Mouse (Mus musculus): ENCODE data around the gene Kcnip2. TPM values are rescaled to one million over a fixed set of nuclear protein-coding genes. Genes with fewer than 3 reads are reported as not detected.

Gene Kcnip2
- polyA plus RNA-seq (2015; fragmentation: Nextera tagmentation; extraction: Ambion mirVana): 1.7 and 1.9 TPM in 2 replicates

DNA sequence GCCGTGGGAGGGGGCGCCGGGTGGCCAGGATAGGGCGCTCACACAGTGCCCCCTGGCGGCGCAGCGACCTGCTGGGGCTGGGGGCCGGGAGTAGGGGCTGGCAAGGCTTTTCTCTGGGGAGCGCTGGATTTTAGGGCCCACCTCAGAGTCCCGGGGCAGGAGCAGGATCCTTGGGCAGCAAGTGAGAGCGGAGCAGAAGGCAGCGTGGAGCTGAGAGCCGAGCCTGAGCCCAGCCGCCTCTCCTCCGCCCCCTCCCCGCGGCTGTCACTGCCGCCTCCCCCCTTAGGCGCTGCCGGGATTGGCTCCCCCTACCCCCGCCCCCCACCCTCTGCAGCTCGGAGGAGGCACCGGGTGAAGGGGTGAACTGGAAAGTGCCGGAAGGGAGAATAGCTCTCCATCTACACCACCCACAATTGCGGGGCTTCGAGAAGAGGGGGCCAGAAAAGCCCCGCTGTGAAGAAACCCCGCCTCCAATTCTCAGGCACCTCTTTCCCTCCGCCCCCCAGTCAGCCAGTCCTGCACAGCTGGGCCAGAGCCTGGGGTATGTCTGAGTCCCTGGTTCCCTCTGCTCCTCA, at the start of gene Kcnip2:
Kcnip2 (minus strand) TSS at position 231 of the 575 bp plus-strand sequence.
- H3K4me1 ChIP-seq (replicated peaks; ENCODE audit: control insufficient read depth, insufficient read depth, low read length): peaks cover 48% of the 10 kb centered on the region
- peak within 1 kb of the TSS; percentile 59 for H3K9ac ChIP-seq (ENCODE audit: low read length)
- H3K4me3 ChIP-seq (ENCODE audit: low read length): peak within 1 kb of the TSS; percentile 44
- no peaks in the 10 kb centered on the region for H3K27me3 ChIP-seq (ENCODE audit: control insufficient read depth, insufficient read depth, low read depth, low read length)
- ATAC-seq (ENCODE audit: low read depth): peak; percentile 65
- peak within 1 kb of the TSS; percentile 77 for H3K27ac ChIP-seq (ENCODE audit: low read length)
- H3K9me3 ChIP-seq (ENCODE audit: control insufficient read depth, low read length): no peaks in the 10 kb centered on the region
- peak within 1 kb of the TSS; percentile 73 for H3K4me2 ChIP-seq (ENCODE audit: low read depth, low read length)
- no peaks in the 10 kb centered on the region for H3K36me3 ChIP-seq (ENCODE audit: control insufficient read depth, insufficient read depth, low read length)
- under 1% methylated on average over 28 of the region's 29 CpGs for WGBS

DNA sequence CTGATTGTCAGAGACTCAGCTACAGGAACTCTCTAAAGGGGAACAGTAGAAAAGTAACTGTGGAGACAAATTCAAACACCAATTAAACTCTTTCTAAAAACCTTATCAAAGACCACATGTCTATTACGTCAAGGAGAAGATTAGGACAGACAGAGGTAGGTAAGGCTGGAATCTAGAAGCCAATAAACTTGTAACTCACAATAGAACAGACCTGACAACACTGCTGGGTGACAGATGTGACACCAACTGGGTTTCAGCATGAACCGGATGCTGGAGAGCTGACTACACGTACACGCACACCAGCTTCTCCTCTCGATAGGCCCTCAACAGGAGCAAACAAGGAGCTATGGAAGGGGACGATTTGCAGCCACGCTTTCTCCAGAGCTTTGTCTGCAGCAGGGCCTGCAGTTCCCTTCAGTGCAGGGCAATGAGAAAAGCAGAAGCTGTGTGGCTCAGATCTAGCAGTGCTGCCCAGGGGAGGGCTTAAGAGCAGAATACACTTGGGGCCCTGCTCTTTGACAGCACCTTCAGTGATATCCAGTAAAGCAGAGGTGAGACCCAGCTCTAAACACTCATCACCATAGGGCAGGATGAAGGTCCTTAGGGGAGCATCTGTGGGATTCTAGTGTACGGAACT, 39.5 kb upstream of the Kcnip2 start:
- 44% methylated on average over 8 of the region's 8 CpGs for WGBS
- no peak overlapping the region for H3K9ac ChIP-seq (ENCODE audit: low read length)
- H3K9me3 ChIP-seq (ENCODE audit: control insufficient read depth, low read length): no peaks in the 10 kb centered on the region
- H3K4me3 ChIP-seq (ENCODE audit: low read length): no peak overlapping the region
- no peak overlapping the region for H3K27ac ChIP-seq (ENCODE audit: low read length)
- no peaks in the 10 kb centered on the region for H3K4me1 ChIP-seq (replicated peaks; ENCODE audit: control insufficient read depth, insufficient read depth, low read length)
- no peak overlapping the region for H3K4me2 ChIP-seq (ENCODE audit: low read depth, low read length)
- no peaks in the 10 kb centered on the region for H3K36me3 ChIP-seq (ENCODE audit: control insufficient read depth, insufficient read depth, low read length)
- H3K27me3 ChIP-seq (ENCODE audit: control insufficient read depth, insufficient read depth, low read depth, low read length): no peaks in the 10 kb centered on the region
- ATAC-seq (ENCODE audit: low read depth): no peak

DNA sequence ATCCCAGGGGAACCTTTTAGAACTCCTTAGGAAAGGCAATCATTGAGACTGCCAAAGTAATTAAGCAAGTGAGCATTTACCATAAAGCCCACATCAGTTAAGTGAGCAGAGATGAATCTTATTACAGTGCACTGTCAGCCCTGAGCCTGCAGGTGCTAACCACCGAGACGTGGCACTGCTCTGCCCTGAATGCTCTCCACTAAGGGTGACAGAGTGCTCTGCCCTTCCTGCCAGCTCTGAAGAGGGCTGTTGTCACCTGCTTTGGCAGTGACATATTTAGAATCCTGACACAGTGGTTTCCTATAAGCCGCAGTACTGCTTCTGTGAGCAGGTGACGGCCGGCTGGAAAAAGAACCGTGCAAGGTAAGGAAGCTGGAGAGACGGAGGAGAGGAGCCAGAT, 38.7 kb upstream of the Kcnip2 start:
- no peak overlapping the region for H3K4me3 ChIP-seq (ENCODE audit: low read length)
- no peak for ATAC-seq (ENCODE audit: low read depth)
- 69% methylated on average over 7 of the region's 7 CpGs for WGBS

DNA sequence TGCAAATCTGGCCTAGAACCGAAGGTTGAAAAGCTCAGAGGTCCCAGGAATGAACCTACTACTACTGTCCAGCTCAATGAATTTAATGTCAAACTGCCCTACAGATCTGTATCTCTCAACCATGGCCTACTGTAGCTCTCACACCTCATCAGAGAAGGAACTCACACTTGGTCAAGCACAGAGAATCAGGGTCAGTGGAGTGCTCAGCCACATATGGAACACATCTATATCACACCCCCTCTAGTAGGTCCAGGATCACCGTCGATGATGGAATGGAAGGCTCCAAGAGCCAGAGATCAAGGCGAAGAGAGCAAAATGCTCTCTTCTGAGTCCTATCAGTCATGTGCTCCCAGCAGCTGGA, 31.9 kb upstream of the Kcnip2 start:
- Histone ChIP-seq H3K4me2 (ENCODE audit: low read depth, low read length) (no peak overlapping the region), H3K4me1 (replicated peaks; ENCODE audit: control insufficient read depth, insufficient read depth, low read length) (no peaks in the 10 kb centered on the region; the same call in 1 of the 2 replicates), H3K27me3 (ENCODE audit: control insufficient read depth, insufficient read depth, low read depth, low read length) (no peaks in the 10 kb centered on the region), H3K9me3 (ENCODE audit: control insufficient read depth, low read length) (no peaks in the 10 kb centered on the region), H3K27ac (ENCODE audit: low read length) (no peak overlapping the region), H3K9ac (ENCODE audit: low read length) (no peak overlapping the region), H3K36me3 (ENCODE audit: control insufficient read depth, insufficient read depth, low read length) (no peaks in the 10 kb centered on the region; the same call in 1 of the 2 replicates), H3K4me3 (ENCODE audit: low read length) (no peak overlapping the region)
- 63% methylated on average over 4 of the region's 4 CpGs for WGBS
- ATAC-seq (ENCODE audit: low read depth): peak; percentile 41; the same call in 1 of the 2 replicates

More for the DNA sequence above, 38.7 kb upstream of the Kcnip2 start:
- no peak overlapping the region for H3K27ac ChIP-seq (ENCODE audit: low read length)
- H3K4me2 ChIP-seq (ENCODE audit: low read depth, low read length): no peak overlapping the region
- no peaks in the 10 kb centered on the region for H3K4me1 ChIP-seq (replicated peaks; ENCODE audit: control insufficient read depth, insufficient read depth, low read length)
- no peaks in the 10 kb centered on the region for H3K27me3 ChIP-seq (ENCODE audit: control insufficient read depth, insufficient read depth, low read depth, low read length)
- H3K9me3 ChIP-seq (ENCODE audit: control insufficient read depth, low read length): no peaks in the 10 kb centered on the region
- H3K36me3 ChIP-seq (ENCODE audit: control insufficient read depth, insufficient read depth, low read length): no peaks in the 10 kb centered on the region
- no peak overlapping the region for H3K9ac ChIP-seq (ENCODE audit: low read length)

DNA sequence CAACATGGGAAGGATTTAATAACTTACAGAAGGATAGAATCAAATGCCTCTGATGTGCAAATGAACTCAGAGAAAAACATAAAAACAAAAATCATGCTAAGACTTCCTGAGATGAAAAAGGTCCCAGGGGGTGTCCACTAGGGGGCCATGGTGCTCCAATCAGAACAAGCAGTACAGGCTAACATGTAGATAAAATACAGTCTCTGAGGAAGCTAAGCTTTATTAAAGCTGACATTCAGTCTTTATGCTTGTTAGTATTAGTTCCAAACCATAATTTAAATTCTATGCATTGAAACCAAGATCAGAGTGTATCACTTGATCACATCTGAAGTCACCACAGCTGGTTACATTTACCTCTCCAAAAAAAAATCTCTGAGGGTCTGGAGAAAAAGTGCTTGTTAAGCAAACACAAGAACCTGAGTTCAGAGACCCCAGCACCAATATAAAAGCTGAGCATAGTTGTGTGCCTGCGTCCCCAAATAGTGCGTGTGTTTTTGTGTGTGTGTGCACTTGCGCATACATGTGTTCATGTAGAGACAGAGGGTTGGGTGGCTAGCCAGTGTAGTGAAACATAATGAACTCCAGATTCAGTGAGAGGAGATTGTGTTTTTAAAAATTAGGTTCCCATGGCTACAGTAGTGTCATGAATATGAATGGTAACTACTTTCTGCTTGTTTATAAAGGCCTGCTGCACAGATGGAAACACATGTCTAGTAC, 31.3 kb upstream of the Kcnip2 start:
- no peak overlapping the region for H3K4me2 ChIP-seq (ENCODE audit: low read depth, low read length)
- no peak overlapping the region for H3K9ac ChIP-seq (ENCODE audit: low read length)

DNA sequence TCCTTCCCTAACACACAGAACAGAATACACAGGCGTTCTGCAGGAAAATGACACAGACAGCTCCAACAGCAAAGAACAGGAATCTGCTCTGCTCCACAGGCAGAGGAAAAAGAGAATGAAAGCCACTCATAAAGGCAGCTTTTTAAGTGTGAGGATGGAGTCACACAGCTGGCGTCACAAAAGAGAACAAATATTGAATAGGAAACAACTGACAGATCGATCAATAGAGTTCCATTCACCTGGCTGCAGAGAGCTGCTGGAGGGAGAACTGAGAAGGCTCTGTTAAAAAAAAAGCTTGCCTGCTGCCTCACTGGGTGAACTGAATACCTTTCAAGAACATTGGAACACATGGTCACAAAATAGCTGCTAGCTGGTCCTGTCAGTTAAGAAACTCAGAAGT, 28.3 kb upstream of the Kcnip2 start:
- no peak overlapping the region for H3K27ac ChIP-seq (ENCODE audit: low read length)
- 71% methylated on average over 3 of the region's 3 CpGs for WGBS
- ATAC-seq (ENCODE audit: low read depth): no peak

More for the DNA sequence above, 31.3 kb upstream of the Kcnip2 start:
- H3K9me3 ChIP-seq (ENCODE audit: control insufficient read depth, low read length): no peaks in the 10 kb centered on the region
- no peaks in the 10 kb centered on the region for H3K27me3 ChIP-seq (ENCODE audit: control insufficient read depth, insufficient read depth, low read depth, low read length)
- WGBS: 95% methylated on average over 3 of the region's 3 CpGs
- H3K4me1 ChIP-seq (replicated peaks; ENCODE audit: control insufficient read depth, insufficient read depth, low read length): no peaks in the 10 kb centered on the region; the same call in 1 of the 2 replicates
- 0 out of 2 replicates have a peak, but pooled peaks have one; percentile 34 for ATAC-seq (ENCODE audit: low read depth)
- H3K27ac ChIP-seq (ENCODE audit: low read length): no peak overlapping the region
- H3K4me3 ChIP-seq (ENCODE audit: low read length): no peak overlapping the region
- no peaks in the 10 kb centered on the region; the same call in 1 of the 2 replicates for H3K36me3 ChIP-seq (ENCODE audit: control insufficient read depth, insufficient read depth, low read length)

DNA sequence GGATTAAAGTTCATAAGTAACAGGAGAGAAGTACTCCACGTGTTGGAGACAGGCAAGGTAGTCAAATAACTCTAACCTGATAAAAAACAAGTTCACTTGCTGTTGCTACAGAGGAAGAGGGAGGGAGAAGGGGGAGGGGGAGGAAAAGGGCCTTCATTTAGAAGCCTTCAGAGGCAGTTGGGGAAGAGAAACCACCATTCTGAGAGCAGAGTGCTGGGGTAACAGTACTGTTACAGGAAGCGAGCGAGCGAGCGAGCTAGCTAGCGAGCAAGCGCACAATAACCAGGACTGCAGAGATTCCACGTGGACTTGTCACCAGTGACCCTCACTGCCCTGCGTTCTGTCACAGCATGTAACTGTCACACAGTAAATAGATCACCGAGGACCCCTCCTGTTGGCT, 27.6 kb upstream of the Kcnip2 start:
- Histone ChIP-seq H3K9me3 (ENCODE audit: control insufficient read depth, low read length) (no peaks in the 10 kb centered on the region), H3K27ac (ENCODE audit: low read length) (no peak overlapping the region), H3K36me3 (ENCODE audit: control insufficient read depth, insufficient read depth, low read length) (peaks cover 2% of the 10 kb centered on the region; the same call in 1 of the 2 replicates), H3K9ac (ENCODE audit: low read length) (no peak overlapping the region), H3K27me3 (ENCODE audit: control insufficient read depth, insufficient read depth, low read depth, low read length) (no peaks in the 10 kb centered on the region), H3K4me3 (ENCODE audit: low read length) (no peak overlapping the region), H3K4me2 (ENCODE audit: low read depth, low read length) (no peak overlapping the region), H3K4me1 (replicated peaks; ENCODE audit: control insufficient read depth, insufficient read depth, low read length) (no peaks in the 10 kb centered on the region; the same call in 1 of the 2 replicates)
- WGBS: 33% methylated on average over 10 of the region's 10 CpGs
- no peak for ATAC-seq (ENCODE audit: low read depth)

More for the DNA sequence above, 28.3 kb upstream of the Kcnip2 start:
- no peak overlapping the region for H3K4me3 ChIP-seq (ENCODE audit: low read length)
- H3K36me3 ChIP-seq (ENCODE audit: control insufficient read depth, insufficient read depth, low read length): peaks cover 2% of the 10 kb centered on the region; the same call in 1 of the 2 replicates
- H3K4me2 ChIP-seq (ENCODE audit: low read depth, low read length): no peak overlapping the region
- no peaks in the 10 kb centered on the region for H3K9me3 ChIP-seq (ENCODE audit: control insufficient read depth, low read length)
- no peaks in the 10 kb centered on the region; the same call in 1 of the 2 replicates for H3K4me1 ChIP-seq (replicated peaks; ENCODE audit: control insufficient read depth, insufficient read depth, low read length)
- no peak overlapping the region for H3K9ac ChIP-seq (ENCODE audit: low read length)
- H3K27me3 ChIP-seq (ENCODE audit: control insufficient read depth, insufficient read depth, low read depth, low read length): no peaks in the 10 kb centered on the region

DNA sequence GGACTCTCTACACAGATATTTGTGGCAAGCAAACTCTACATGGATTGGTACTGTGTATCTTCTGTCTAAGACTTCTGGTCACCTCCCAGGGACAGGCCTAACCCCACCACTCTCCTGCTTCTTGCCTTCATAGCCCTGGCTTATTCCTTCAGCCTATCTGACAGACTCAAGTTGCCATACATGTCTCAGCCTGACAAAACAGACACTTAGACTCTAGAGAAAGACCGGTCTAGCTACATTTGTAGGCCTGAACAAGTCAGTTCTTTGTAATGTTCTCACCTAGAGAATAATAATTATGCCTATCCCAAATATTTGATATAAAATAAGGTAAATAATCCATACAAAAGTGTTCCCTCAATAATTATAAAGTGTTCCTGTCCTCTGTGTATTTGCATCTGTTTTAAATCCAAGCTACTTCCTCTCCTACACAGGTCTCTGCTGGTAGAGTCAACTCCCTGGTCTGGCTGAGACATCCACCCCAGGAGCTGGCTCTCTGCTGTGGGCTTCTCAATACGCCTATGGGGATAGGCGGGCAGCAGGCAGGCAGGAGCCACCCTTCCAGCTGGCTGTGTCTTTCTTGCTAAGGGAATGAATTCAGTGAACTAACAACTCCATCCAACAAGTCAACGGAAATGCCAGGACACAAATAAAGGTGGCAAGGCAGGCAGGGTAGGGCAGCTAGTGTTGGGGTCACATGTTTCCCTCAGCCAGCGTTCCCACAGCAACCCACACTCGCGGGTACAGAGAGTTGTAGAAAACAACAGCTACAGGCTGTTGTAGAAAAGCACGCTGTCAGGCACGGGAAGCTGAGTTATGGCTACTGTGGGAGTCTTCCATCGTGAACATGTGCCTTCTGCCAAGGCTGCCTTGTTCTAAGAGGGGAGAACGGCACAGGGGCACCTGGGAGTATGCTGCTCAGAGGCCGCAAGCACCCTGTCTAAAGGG, 21.5 kb upstream of the Kcnip2 start:
- Histone ChIP-seq H3K9me3 (ENCODE audit: control insufficient read depth, low read length) (no peaks in the 10 kb centered on the region), H3K9ac (ENCODE audit: low read length) (no peak overlapping the region), H3K4me3 (ENCODE audit: low read length) (no peak overlapping the region), H3K27ac (ENCODE audit: low read length) (peak overlapping the region; percentile 19; the same call in 1 of the 2 replicates), H3K4me2 (ENCODE audit: low read depth, low read length) (no peak overlapping the region), H3K4me1 (replicated peaks; ENCODE audit: control insufficient read depth, insufficient read depth, low read length) (no peaks in the 10 kb centered on the region), H3K36me3 (ENCODE audit: control insufficient read depth, insufficient read depth, low read length) (0 out of 2 replicates have a peak, but pooled peaks cover 2% of the 10 kb centered on the region), H3K27me3 (ENCODE audit: control insufficient read depth, insufficient read depth, low read depth, low read length) (no peaks in the 10 kb centered on the region)
- 74% methylated on average over 12 of the region's 12 CpGs for WGBS
- ATAC-seq (ENCODE audit: low read depth): peak; percentile 20; the same call in 1 of the 2 replicates

All from lung, embryonic 16.5 days (tissue).